Mouse (Mus musculus): Measurements from ENCODE around the gene 0610009B22Rik.
"Not testable (repeated sequence)": the region's sequence is repeated elsewhere in the genome, so short reads cannot be mapped to it uniquely, and the experiment has no call there.

Gene 0610009B22Rik

DNA sequence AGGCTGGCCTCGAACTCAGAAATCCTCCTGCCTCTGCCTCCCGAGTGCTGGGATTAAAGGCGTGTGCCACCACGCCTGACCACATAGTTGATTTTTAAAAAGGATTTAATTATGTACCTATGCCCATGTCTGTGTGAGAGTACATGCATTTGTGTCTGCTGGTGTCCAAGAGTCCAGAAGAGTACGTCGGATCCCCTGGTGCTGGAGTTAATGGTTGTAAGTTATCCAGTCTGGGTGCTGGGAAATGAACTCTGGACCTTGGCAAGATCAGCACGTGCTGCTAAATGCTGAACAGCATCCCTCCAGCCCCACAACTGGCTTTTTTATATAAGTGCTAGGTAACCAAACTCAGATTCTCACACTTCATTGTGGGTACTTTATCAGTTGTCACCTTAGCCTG is 17.8 kb downstream of the 0610009B22Rik start:
- in situ Hi-C loops (cut with MboI; ENCODE audit: low pct_unique_long_range_greater_than_20kb in 1 of 2, low sequenced_read_pairs in 2 of 2, unreplicated experiment in 1 of 2) = no loop called here

DNA sequence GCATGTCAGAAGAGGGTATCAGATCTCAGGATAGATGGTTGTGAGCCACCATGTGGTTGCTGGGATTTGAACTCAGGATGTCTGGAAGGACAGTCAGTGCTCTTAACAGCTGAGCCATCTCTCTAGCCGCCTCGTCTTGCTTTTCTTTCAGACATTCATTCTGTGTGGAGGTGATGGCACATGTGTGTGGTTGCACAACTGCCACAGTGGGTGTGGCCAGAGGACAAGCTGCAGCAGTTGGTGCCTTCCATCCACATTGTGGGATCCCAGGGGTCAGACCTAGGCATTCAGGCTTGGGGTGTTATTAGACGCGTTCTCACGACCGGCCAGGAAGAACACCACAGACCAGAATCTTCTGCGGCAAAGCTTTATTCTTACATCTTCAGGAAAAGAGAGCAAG is 23.9 kb downstream of the 0610009B22Rik start:
- in situ Hi-C loops (cut with MboI; ENCODE audit: low pct_unique_long_range_greater_than_20kb in 1 of 2, low sequenced_read_pairs in 2 of 2, unreplicated experiment in 1 of 2) = not testable (repeated sequence)

DNA sequence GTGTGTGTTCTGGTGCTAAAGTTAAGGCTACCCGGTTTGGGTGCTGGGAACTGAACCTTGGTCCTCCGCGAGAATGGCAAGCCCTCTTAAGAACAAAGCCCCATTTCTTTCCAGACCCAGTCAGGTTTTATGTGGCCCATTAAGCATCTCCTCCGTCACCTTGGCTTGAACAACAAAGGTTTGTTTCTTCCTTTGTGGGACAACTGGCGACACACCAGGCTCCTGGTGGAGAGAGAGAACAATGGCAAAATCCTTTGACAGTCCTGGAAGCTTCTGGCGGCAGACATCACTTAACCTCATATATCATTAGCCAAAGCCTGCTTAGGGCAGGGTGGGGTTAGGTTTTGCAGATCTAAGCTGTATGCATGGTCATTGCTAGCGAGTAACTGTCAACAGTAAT is 26.0 kb downstream of the 0610009B22Rik start:
- in situ Hi-C loops (cut with MboI; ENCODE audit: low pct_unique_long_range_greater_than_20kb in 1 of 2, low sequenced_read_pairs in 2 of 2, unreplicated experiment in 1 of 2) = no loop called here

DNA sequence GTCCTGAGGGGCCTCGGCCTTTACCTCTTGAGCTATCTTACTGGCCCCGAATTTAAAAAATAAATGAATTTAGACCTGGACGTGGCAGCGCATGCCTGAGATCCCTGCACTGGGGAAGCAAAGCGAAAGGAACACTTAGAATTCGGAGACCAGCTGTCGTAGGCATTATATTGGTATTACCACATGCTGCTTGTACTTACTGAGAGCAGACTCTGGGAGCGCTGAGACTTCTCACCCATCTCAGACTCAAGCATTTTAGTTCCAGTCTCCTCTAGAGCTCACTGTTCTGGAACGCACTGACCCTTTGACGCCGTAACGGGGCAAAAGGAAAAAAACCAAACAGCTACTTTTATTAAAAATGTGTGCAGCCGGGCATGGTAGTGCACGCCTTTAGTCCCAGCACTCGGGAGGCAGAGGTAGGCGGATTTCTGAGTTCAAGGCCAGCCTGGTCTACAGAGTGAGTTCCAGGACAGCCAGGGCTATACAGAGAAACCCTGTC is 26.8 kb downstream of the 0610009B22Rik start:
- in situ Hi-C loops (cut with MboI; ENCODE audit: low pct_unique_long_range_greater_than_20kb in 1 of 2, low sequenced_read_pairs in 2 of 2, unreplicated experiment in 1 of 2) = no loop called here

DNA sequence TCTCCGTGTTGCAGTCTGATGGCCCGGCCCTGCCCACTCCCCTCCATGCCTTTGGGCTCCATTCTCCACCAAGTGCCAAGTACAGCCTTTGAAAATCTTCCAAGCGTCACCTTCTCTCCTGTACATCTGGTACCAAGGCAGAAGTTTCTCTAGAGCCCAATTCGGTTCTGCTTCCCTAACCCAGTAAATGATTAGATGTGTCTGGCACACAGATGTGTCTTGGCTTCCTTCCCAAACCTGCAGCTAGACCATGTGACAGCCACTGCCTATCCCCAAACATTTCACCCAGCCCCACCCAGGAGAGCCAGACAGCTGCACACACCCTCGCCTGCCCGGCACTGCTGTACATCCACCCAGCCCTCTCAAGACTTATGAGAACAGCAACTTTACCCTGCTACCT is 30.0 kb downstream of the 0610009B22Rik start:
- in situ Hi-C loops (cut with MboI; ENCODE audit: low pct_unique_long_range_greater_than_20kb in 1 of 2, low sequenced_read_pairs in 2 of 2, unreplicated experiment in 1 of 2) = no loop called here

DNA sequence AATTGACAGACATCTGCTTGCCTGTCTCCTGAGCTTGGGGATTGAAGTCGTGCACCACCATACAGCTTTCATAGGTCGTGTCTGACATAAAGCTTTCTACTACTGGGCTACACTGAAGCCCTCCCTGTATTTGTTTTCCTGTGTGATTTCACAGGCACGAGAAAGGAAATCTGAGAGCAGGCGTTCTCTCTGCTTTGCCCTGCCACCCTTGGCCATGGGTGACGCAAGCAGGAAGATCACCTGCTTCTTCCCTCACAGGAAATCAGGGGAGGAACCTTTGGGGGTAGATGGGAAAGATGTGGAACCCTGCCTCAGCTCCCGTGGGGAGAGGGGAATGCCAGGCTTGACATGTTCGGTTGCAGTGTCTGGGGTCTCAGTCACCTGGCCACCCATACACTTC is 30.4 kb downstream of the 0610009B22Rik start:
- in situ Hi-C loops (cut with MboI; ENCODE audit: low pct_unique_long_range_greater_than_20kb in 1 of 2, low sequenced_read_pairs in 2 of 2, unreplicated experiment in 1 of 2) = no loop called here

DNA sequence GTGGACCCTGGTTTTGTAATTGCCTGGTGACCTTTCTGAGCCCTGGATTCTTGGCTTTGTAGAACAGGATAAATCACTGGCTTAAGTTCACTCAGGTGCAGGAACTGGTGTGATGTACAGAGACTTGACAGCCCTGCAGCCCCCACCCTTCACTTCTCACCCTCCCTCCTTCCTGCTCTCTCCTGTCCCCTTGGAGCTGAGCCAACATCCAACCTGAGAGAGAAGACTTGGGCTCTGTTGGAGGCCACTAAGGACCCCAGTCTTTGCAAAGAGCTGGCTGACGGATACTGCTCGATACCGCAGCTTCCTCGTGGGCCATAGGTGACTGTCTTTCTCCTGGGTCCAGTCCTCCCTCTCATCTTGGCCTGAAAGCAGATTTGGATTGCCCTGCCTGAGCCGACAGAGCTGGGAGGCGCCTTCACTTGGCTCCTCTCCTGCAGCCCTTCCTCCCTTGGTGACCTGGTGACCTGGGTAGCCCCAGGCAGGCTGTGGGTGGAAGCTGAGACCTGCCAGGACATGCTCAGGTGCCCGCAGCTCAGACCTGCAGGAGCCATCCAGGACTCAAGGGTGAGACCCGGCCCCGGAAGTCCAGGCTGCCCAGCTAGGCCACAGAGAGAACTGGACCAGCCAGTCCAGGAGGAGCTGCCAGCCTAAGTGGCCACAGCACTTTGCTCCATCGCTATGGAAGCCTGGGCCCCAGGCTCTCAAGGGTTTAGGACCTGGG is 31.7 kb downstream of the 0610009B22Rik start:
- in situ Hi-C loops (cut with MboI; ENCODE audit: low pct_unique_long_range_greater_than_20kb in 1 of 2, low sequenced_read_pairs in 2 of 2, unreplicated experiment in 1 of 2) = no loop called here

DNA sequence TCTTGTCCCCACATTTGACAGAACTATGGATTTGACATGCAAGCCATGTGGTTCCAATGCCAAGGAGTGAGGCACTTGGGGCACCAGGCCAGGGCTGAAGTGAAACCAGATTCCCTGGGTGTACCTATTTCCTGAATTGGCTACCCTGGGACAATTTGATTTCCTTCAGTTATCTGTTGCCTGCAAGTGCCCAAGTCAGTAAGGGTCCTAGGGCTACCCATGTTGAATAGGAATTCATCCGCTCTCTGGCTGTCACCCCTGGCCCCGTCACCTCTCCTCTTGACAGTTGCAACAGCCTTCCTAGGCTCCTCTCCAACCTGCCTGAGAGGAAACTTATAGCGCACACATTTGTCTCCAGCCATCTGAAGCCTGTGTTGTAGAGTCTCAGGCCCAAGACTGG is 33.8 kb downstream of the 0610009B22Rik start:
- in situ Hi-C loops (cut with MboI; ENCODE audit: low pct_unique_long_range_greater_than_20kb in 1 of 2, low sequenced_read_pairs in 2 of 2, unreplicated experiment in 1 of 2) = loop anchor here in 1 of 2 experiments (5.0 kb wide), 1 partner anchor 38 kb away; the partner anchor contains the start of gene Nhp2

DNA sequence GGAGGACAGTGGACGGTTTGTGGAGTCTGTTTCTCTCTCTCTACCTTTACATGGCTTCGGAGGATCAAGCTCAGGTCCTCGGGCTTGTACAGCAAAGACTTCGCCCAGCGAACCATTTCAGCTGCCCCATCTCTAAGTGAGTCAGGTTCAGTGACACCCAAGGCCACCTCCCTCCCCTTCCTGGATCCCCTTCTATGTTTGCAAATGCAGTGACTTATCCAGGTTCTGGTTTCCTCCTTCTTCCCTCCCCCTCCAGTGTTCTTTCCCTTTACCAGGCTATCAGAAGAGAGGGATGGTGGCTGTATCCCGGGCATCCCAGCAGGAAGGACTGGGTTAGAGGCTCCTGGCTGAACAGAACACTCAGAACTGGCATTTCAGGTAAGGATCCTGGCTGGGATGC is 34.9 kb downstream of the 0610009B22Rik start:
- in situ Hi-C loops (cut with MboI; ENCODE audit: low pct_unique_long_range_greater_than_20kb in 1 of 2, low sequenced_read_pairs in 2 of 2, unreplicated experiment in 1 of 2) = loop anchor here in 1 of 2 experiments (5.0 kb wide), 1 partner anchor 36 kb away; the partner anchor contains the start of gene Nhp2

DNA sequence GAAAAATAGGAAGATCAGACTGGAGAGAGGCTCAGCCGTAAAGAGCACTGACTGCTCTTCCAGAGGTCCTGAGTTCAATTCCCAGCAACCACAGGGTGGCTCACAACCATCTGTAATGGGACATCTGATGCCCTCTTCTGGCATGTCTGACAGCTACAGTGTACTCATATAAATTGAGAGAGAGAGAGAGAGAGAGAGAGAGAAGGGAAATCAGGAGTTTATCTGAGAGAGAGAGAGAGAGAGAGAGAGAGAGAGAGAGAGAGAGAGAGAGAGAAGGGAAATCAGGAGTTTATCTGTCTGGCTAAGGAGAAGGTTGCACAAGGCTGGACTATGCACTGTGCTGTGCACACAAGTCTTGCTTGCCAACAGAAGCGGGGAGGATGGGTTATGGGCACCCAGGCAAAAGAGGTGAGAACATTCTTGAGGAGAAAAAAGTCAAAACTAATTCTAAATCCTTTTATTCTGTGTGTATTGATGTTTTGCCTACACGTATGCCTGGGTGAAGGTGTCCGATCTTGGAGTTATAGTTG is 35.7 kb downstream of the 0610009B22Rik start:
- in situ Hi-C loops (cut with MboI; ENCODE audit: low pct_unique_long_range_greater_than_20kb in 1 of 2, low sequenced_read_pairs in 2 of 2, unreplicated experiment in 1 of 2) = loop anchor here in 1 of 2 experiments (5.0 kb wide), 1 partner anchor 36 kb away; the partner anchor contains the start of gene Nhp2

DNA sequence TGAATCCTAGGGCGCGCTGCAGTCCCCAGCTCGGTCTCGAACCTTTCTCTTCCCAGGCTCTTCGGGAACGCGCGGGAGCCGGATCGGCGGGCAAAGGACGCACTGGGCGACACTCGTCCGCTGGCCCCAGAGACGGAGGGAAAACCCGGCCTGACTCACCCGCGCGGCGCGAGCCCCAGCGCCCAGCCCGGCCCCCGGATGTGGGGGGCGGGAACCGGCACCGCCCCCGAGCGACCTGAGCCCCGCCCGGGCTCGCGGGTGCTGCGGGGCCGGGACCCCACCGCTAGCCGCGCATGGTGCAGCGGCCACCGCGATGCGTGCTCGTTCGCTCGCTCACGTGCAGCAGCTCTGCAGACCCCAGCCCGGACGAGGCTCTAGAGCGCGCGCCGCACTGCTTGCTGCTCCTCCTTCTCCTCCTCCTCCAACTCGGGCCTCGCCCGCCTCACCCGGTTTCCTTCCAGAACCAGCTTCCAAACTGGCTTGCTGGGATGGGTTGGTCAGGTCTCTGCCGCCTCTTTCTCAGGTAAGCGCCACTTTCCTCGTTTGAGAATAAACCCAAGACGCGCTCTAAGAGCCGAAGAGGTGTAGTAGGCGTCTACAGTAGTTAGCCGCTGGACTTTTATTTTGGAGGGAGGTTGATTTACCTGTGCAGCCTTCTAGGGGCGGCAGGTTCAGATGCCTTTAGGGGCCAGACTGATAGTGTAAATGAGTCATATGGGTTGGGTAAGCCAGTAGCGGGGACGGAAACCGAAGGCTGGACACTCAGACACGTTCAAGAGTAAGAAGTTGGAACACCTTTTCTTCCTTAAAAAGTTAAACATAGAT is 37.8 kb downstream of the 0610009B22Rik start, which contains the start of the genes N4bp3 and D930048N14Rik:
TSS of gene N4bp3 (minus strand) at position 152 of the 825 bp plus-strand sequence.
TSS of gene D930048N14Rik (plus strand) at position 264 of the 825 bp plus-strand sequence.
- in situ Hi-C loops (cut with MboI; ENCODE audit: low pct_unique_long_range_greater_than_20kb in 1 of 2, low sequenced_read_pairs in 2 of 2, unreplicated experiment in 1 of 2) = loop anchor here in 1 of 2 experiments (5.0 kb wide), 1 partner anchor 34 kb away; the partner anchor contains the start of gene Nhp2

DNA sequence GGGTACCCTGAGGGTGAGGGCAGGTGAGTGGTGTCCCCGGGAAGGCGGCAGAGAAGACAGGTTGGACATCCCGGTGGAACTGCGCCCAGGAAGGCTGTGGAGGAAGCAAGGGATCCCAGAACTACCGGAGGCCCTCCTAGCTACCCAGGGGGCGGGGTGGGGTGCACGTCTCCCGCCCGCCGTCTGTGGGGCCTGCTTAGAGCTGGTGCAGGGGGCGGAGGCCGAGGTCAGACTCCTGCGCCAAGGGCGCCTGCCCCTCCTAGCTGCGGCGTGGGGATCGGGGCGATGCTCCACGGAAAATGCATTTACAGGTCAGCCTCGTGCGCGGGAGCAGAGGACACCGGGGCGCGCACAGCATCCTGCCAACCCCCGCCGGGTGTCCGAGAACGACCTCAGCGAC is 38.4 kb downstream of the 0610009B22Rik start:
- in situ Hi-C loops (cut with MboI; ENCODE audit: low pct_unique_long_range_greater_than_20kb in 1 of 2, low sequenced_read_pairs in 2 of 2, unreplicated experiment in 1 of 2) = loop anchor here in 1 of 2 experiments (5.0 kb wide), 1 partner anchor 33 kb away; the partner anchor contains the start of gene Nhp2

DNA sequence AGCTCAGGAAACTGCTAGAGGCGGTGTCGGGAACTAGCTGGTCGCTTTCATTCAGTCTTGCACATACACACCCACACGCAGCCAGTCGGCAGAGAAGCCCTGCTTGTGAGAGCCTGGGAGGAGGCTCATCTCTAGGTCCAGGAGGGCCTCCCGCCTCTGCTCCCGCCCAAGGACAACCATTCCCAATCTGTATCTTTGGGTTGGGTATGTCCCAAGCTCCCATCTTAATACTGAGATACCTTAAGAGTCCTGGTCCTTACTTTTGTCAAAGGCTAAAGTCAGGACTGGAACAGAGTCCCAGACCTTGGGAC is 38.8 kb downstream of the 0610009B22Rik start:
- in situ Hi-C loops (cut with MboI; ENCODE audit: low pct_unique_long_range_greater_than_20kb in 1 of 2, low sequenced_read_pairs in 2 of 2, unreplicated experiment in 1 of 2) = loop anchor here in 1 of 2 experiments (5.0 kb wide), 1 partner anchor 33 kb away; the partner anchor contains the start of gene Nhp2

DNA sequence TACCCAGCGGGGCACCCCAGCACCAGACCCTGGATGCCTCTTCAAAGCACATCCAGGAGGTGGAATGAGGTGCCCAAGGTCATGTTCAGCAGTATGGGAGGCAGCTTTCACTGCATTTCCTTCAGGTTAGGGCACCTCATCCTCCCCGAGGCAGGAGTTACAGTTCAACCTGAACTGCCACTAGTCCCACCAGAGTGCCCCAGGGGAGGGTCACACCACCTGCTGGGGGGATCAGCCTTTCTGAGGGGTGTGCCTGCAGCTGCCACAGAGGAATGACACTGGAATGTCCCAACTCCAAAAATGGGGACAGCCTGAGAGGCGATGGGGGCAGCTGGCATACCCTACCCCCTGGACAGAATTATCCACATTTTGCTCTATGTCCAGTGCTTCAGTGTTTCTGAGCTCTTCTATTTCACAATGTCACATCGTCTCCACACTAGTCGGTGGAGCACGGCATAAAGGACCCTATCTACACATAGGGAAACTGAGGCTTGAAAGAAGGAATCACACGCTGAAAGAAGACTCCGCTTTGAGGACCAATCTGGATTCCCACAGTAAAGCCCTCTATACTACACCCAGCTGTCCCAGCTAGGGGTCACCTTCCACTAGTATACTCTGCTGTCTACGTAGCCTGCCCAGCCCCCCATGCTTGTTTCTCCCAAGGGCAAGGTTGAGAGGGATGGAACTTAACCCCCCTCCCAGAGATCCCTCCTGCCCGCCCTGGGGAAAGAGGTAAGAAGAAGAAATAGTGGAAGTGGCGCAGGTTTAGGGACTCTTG is 39.4 kb downstream of the 0610009B22Rik start:
- in situ Hi-C loops (cut with MboI; ENCODE audit: low pct_unique_long_range_greater_than_20kb in 1 of 2, low sequenced_read_pairs in 2 of 2, unreplicated experiment in 1 of 2) = no loop called here

DNA sequence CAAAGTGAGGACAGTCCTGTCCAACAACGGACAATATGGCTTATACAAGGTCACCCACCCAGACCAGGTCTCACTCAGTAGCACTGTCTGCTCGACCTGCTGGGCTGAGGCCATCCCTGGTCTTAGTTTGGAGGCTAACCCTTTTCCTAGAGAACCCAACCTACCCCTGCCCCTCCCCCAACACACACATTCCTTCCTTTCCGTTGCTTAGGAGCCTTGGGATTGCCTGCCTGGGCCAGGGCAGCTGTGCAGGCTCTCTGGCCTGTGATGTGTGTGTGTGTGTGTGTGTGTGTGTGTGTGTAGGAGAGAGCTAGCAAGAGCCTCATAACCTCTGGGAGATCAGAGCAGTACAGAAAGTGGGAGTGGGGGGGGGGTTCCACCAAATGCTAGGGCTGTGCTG is 40.1 kb downstream of the 0610009B22Rik start:
- in situ Hi-C loops (cut with MboI; ENCODE audit: low pct_unique_long_range_greater_than_20kb in 1 of 2, low sequenced_read_pairs in 2 of 2, unreplicated experiment in 1 of 2) = no loop called here

DNA sequence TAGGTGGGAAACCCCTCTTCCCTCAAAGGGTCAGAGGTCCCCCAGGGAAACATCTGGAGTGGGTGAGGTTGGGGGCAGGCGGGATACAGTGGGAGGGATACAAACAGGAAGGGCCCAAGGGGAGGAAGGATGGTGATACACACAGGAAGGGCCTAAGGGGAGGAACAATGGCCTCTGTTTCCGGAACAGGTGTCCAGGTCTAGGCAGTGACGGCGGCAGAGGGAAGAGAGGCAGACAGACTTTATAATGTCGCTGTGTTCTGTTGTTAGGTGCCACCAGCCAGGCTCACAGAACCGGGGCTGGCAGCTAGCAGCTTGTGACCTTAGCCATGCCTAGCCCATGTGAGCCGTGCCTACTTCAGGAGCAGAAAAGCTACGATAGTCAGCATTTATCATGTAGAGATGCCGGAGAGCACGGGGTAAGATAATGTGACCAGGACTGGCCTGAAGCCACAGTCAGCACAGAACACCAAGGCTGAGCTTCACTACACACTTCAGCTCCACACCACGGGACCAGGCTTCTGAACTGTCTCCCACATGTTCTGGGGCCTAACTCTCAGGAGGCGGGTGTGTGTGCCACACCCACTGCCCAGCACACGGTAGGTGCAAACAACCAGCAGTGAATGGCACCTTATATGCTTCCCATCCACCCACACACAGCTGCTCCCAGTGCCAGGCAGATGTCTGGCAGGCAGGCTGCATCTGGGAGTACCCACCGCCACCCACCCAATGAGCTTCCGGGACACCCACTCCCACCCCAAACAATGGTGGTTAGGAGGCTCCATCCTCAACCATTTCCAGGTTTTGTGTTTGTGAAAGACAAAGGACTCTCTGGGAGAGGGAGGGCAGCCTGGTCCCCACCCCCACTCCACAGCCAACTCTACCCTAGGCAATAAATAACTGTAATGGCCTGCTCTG is 41.7 kb downstream of the 0610009B22Rik start:
- in situ Hi-C loops (cut with MboI; ENCODE audit: low pct_unique_long_range_greater_than_20kb in 1 of 2, low sequenced_read_pairs in 2 of 2, unreplicated experiment in 1 of 2) = no loop called here

DNA sequence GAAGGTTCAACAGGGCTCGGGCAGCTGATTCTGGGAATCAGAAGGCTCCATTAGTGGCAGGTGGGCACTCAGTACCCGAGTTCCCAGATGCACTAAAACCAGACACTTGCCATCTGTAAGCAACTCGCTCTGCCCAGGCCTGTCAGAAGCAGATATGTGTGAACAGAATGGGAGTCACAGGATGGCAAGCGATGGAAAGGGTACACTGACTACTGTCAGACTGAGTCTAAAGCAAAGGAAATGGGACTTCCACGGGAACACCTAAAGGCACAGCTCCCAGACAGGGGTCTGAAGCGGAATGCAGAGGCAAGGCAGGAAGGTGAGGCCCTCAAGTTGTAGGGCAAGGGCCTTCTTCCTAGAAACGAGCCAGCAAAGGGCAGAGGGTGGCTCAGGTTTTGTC is 42.4 kb downstream of the 0610009B22Rik start:
- in situ Hi-C loops (cut with MboI; ENCODE audit: low pct_unique_long_range_greater_than_20kb in 1 of 2, low sequenced_read_pairs in 2 of 2, unreplicated experiment in 1 of 2) = no loop called here
